Mouse (Mus musculus): Measurements from ENCODE around the gene Vcl.

GRCm38 (mm10) chr14:21039077-21039476 lies 109.9 kb downstream of the Vcl start:
- TF ChIP-seq CTCF (IDR thresholded peaks at IDR 0.05; ENCODE audit: borderline replicate concordance, insufficient read depth, low read length) (no peak), POLR2A (IDR thresholded peaks at IDR 0.05; ENCODE audit: low read depth, low read length) (no peak)

All from embryonic fibroblast, embryonic 13.5 days (primary cell).